Mouse (Mus musculus) hindbrain, embryonic 15.5 days (tissue): ENCODE measurements at regions not wholly inside any gene's neighbourhood (a gene's known extent, or its start where the extent isn't known, plus 50 kb on each side); places are given as distances from the start of the nearest gene placed in this dataset.

Source experiments
- ATAC-seq: fragments of 200-750 bp; cut with Nextera tagmentation; 2 replicates; pipeline ENCODE4 v1.8.0; 2017; ENCODE audit warnings: low read depth, moderate number of reproducible peaks, moderate TSS enrichment; ENCODE audit not compliant: low FRiP score
- H3K27ac ChIP-seq: fragments of 300-500 bp; sonication (generic); replicated peaks from 2 replicates; pipeline ENCODE4 v1.5.1; 2015; ENCODE audit warnings: mild to moderate bottlenecking, inconsistent platforms
- H3K27me3 ChIP-seq: fragments of 300-500 bp; sonication (generic); 2 replicates; pipeline ENCODE4 v1.6.1; 2015; ENCODE audit warnings: control low read depth, inconsistent platforms
- H3K36me3 ChIP-seq: fragments of 300-500 bp; sonication (generic); 2 replicates; pipeline ENCODE4 v1.6.1; 2015; ENCODE audit warnings: control low read depth, inconsistent platforms
- H3K4me1 ChIP-seq: fragments of 300-500 bp; sonication (generic); replicated peaks from 2 replicates; pipeline ENCODE4 v1.6.1; 2015; ENCODE audit warnings: control low read depth, inconsistent platforms
- H3K4me2 ChIP-seq: fragments of 300-500 bp; sonication (generic); 2 replicates; pipeline ENCODE4 v1.6.1; 2015; ENCODE audit warnings: moderate library complexity, mild to moderate bottlenecking, inconsistent platforms
- H3K4me3 ChIP-seq: fragments of 300-500 bp; sonication (generic); 2 replicates; pipeline ENCODE4 v1.5.1; 2015; ENCODE audit warnings: mild to moderate bottlenecking, inconsistent platforms
- H3K9ac ChIP-seq: fragments of 300-500 bp; sonication (generic); 2 replicates; pipeline ENCODE4 v1.6.1; 2015; ENCODE audit warnings: inconsistent platforms
- H3K9me3 ChIP-seq: fragments of 300-500 bp; sonication (generic); 2 replicates; pipeline ENCODE4 v1.6.1; 2016; ENCODE audit warnings: control low read depth, inconsistent platforms
- WGBS: fragments of 180-500 bp; shearing (Covaris S2); methylation state at CpG from one replicate; pipeline ENCODE4 v1.1.7; 2015; 5-methylcytosine and 5-hydroxymethylcytosine counted together

GRCm38 (mm10) chr13:118985285-118985684, 315.7 kb downstream of the Fgf10 start:
- Histone ChIP-seq H3K4me1 (no peaks in the 10 kb centered on the region), H3K36me3 (no peaks in the 10 kb centered on the region), H3K27me3 (no peaks in the 10 kb centered on the region), H3K9ac (no peak overlapping the region), H3K9me3 (no peaks in the 10 kb centered on the region), H3K27ac (no peak overlapping the region), H3K4me2 (no peak overlapping the region), H3K4me3 (no peak overlapping the region)
- no peak for ATAC-seq
- 88% methylated on average over 1 of the region's 1 CpGs for WGBS

GRCm38 (mm10) chr13:119025305-119025975, 355.8 kb downstream of the Fgf10 start:
- Histone ChIP-seq H3K4me2 (no peak overlapping the region), H3K9me3 (no peaks in the 10 kb centered on the region), H3K4me1 (no peaks in the 10 kb centered on the region), H3K4me3 (no peak overlapping the region), H3K9ac (no peak overlapping the region), H3K27me3 (no peaks in the 10 kb centered on the region), H3K27ac (no peak overlapping the region), H3K36me3 (no peaks in the 10 kb centered on the region)
- 91% methylated on average over 6 of the region's 6 CpGs for WGBS
- ATAC-seq, result no peak

GRCm38 (mm10) chr13:119039616-119040015, 370.0 kb downstream of the Fgf10 start:
- no peak overlapping the region for H3K9ac ChIP-seq
- H3K27ac ChIP-seq, result no peak overlapping the region
- no peak for ATAC-seq
- H3K36me3 ChIP-seq, result no peaks in the 10 kb centered on the region
- 91% methylated on average over 1 of the region's 1 CpGs for WGBS
- H3K4me2 ChIP-seq, result no peak overlapping the region
- no peaks in the 10 kb centered on the region for H3K27me3 ChIP-seq
- no peaks in the 10 kb centered on the region for H3K4me1 ChIP-seq
- H3K4me3 ChIP-seq, result no peak overlapping the region
- no peaks in the 10 kb centered on the region for H3K9me3 ChIP-seq

- H3K4me3 ChIP-seq, result no peak overlapping the region
- no peak overlapping the region for H3K9ac ChIP-seq
- H3K4me2 ChIP-seq, result no peak overlapping the region
- 88% methylated on average over 1 of the region's 1 CpGs for WGBS
- H3K27ac ChIP-seq, result no peak overlapping the region
- no peaks in the 10 kb centered on the region for H3K27me3 ChIP-seq
- H3K36me3 ChIP-seq, result no peaks in the 10 kb centered on the region
- no peak for ATAC-seq
- no peaks in the 10 kb centered on the region for H3K4me1 ChIP-seq
- H3K9me3 ChIP-seq, result no peaks in the 10 kb centered on the region
Measured at GRCm38 (mm10) chr13:119045112-119045511, 375.5 kb downstream of the Fgf10 start.

- Histone ChIP-seq H3K9ac (no peak overlapping the region), H3K4me3 (no peak overlapping the region), H3K4me2 (no peak overlapping the region), H3K4me1 (no peaks in the 10 kb centered on the region), H3K9me3 (no peaks in the 10 kb centered on the region), H3K27me3 (no peaks in the 10 kb centered on the region), H3K27ac (no peak overlapping the region), H3K36me3 (no peaks in the 10 kb centered on the region)
- 73% methylated on average over 6 of the region's 6 CpGs for WGBS
- no peak for ATAC-seq
Measured at GRCm38 (mm10) chr13:119068745-119069580, 359.4 kb upstream of the Paip1 start.

- 94% methylated on average over 7 of the region's 7 CpGs for WGBS
- H3K9me3 ChIP-seq, result no peaks in the 10 kb centered on the region
Measured at GRCm38 (mm10) chr13:119069581-119069936, 358.8 kb upstream of the Paip1 start.

GRCm38 (mm10) chr13:119079243-119079642, 349.2 kb upstream of the Paip1 start:
- Histone ChIP-seq H3K27ac (no peak overlapping the region), H3K36me3 (no peaks in the 10 kb centered on the region), H3K4me2 (no peak overlapping the region), H3K9me3 (no peaks in the 10 kb centered on the region), H3K9ac (no peak overlapping the region), H3K4me3 (no peak overlapping the region), H3K4me1 (no peaks in the 10 kb centered on the region), H3K27me3 (no peaks in the 10 kb centered on the region)
- 92% methylated on average over 4 of the region's 4 CpGs for WGBS
- no peak for ATAC-seq

More at GRCm38 (mm10) chr13:119069581-119069936, 358.8 kb upstream of the Paip1 start:
- Histone ChIP-seq H3K4me2 (no peak overlapping the region), H3K27me3 (no peaks in the 10 kb centered on the region), H3K4me3 (no peak overlapping the region), H3K27ac (no peak overlapping the region), H3K4me1 (no peaks in the 10 kb centered on the region), H3K36me3 (no peaks in the 10 kb centered on the region), H3K9ac (no peak overlapping the region)
- ATAC-seq, result no peak

GRCm38 (mm10) chr13:119081691-119082090, 346.7 kb upstream of the Paip1 start:
- H3K27ac ChIP-seq, result no peak overlapping the region
- H3K4me1 ChIP-seq, result no peaks in the 10 kb centered on the region
- no peak overlapping the region for H3K4me3 ChIP-seq
- H3K9ac ChIP-seq, result no peak overlapping the region
- no peaks in the 10 kb centered on the region for H3K36me3 ChIP-seq
- WGBS, result 67% methylated on average over 1 of the region's 1 CpGs
- H3K27me3 ChIP-seq, result no peaks in the 10 kb centered on the region
- no peak for ATAC-seq
- no peak overlapping the region for H3K4me2 ChIP-seq
- no peaks in the 10 kb centered on the region for H3K9me3 ChIP-seq

- Histone ChIP-seq H3K27me3 (no peaks in the 10 kb centered on the region), H3K9me3 (no peaks in the 10 kb centered on the region), H3K9ac (no peak overlapping the region), H3K27ac (no peak overlapping the region), H3K4me2 (no peak overlapping the region), H3K36me3 (no peaks in the 10 kb centered on the region), H3K4me1 (no peaks in the 10 kb centered on the region), H3K4me3 (no peak overlapping the region)
- WGBS, result 87% methylated on average over 3 of the region's 3 CpGs
- ATAC-seq, result no peak
Measured at GRCm38 (mm10) chr13:119117906-119118305, 310.5 kb upstream of the Paip1 start.

- Histone ChIP-seq H3K9me3 (no peaks in the 10 kb centered on the region), H3K9ac (no peak overlapping the region), H3K27ac (no peak overlapping the region), H3K4me2 (no peak overlapping the region), H3K4me1 (no peaks in the 10 kb centered on the region), H3K36me3 (no peaks in the 10 kb centered on the region), H3K27me3 (no peaks in the 10 kb centered on the region), H3K4me3 (no peak overlapping the region)
- ATAC-seq, result no peak
- WGBS, result 78% methylated on average over 1 of the region's 1 CpGs
Measured at GRCm38 (mm10) chr13:119118382-119118781, 310.0 kb upstream of the Paip1 start.

- Histone ChIP-seq H3K36me3 (no peaks in the 10 kb centered on the region), H3K27ac (no peak overlapping the region), H3K4me1 (no peaks in the 10 kb centered on the region), H3K9me3 (no peaks in the 10 kb centered on the region), H3K4me2 (no peak overlapping the region), H3K4me3 (no peak overlapping the region), H3K27me3 (no peaks in the 10 kb centered on the region), H3K9ac (no peak overlapping the region)
- WGBS, result 91% methylated on average over 2 of the region's 2 CpGs
- no peak for ATAC-seq
Measured at GRCm38 (mm10) chr13:119140436-119140835, 288.0 kb upstream of the Paip1 start.

- no peak overlapping the region for H3K27ac ChIP-seq
- H3K4me3 ChIP-seq, result no peak overlapping the region
- H3K4me1 ChIP-seq, result no peaks in the 10 kb centered on the region
- 0% methylated on average over 1 of the region's 1 CpGs for WGBS
- H3K27me3 ChIP-seq, result no peaks in the 10 kb centered on the region
- ATAC-seq, result no peak
- H3K36me3 ChIP-seq, result no peaks in the 10 kb centered on the region
- no peak overlapping the region for H3K9ac ChIP-seq
- H3K4me2 ChIP-seq, result no peak overlapping the region
- H3K9me3 ChIP-seq, result no peaks in the 10 kb centered on the region
Measured at GRCm38 (mm10) chr13:119143351-119143750, 285.1 kb upstream of the Paip1 start.
